Mouse (Mus musculus): Measurements from ENCODE around the gene Shox2. TPM values are rescaled to one million over a fixed set of nuclear protein-coding genes. Genes with fewer than 3 reads are reported as not detected.

The Shox2 gene
- 0.23 and 0.25 TPM in 2 replicates for polyA plus RNA-seq (2015; fragmentation: Nextera tagmentation; extraction: Ambion mirVana)

- WGBS, result 0% methylated on average over 14 of the region's 15 CpGs
- Histone ChIP-seq H3K36me3 (ENCODE audit: control insufficient read depth, insufficient read depth) (no peaks in the 10 kb centered on the region), H3K27ac (ENCODE audit: low read depth, low read length) (no peak within 1 kb of the TSS), H3K4me2 (replicated peaks; ENCODE audit: low read depth) (peak within 1 kb of the TSS; percentile 78), H3K27me3 (replicated peaks; ENCODE audit: control insufficient read depth, insufficient read depth, low read length) (peaks cover 81% of the 10 kb centered on the region), H3K4me3 (ENCODE audit: low read depth, low read length) (peak within 1 kb of the TSS; percentile 51), H3K4me1 (replicated peaks; ENCODE audit: control insufficient read depth, insufficient read depth, low read length) (0 out of 2 replicates have a peak, but pooled peaks cover 5% of the 10 kb centered on the region), H3K9ac (ENCODE audit: low read depth, low read length) (no peak within 1 kb of the TSS), H3K9me3 (ENCODE audit: control insufficient read depth) (no peaks in the 10 kb centered on the region)
- no peak for ATAC-seq
- TF ChIP-seq CTCF (IDR thresholded peaks at IDR 0.05; ENCODE audit: low read depth), result no peak
These were observed at the start of gene Shox2 for GRCm38 (mm10) chr3:66981706-66982105. Gene Shox2 (minus strand): TSS chr3:66981771.

- peaks cover 18% of the 10 kb centered on the region for H3K36me3 ChIP-seq (ENCODE audit: control insufficient read depth, insufficient read depth)
- no peaks in the 10 kb centered on the region for H3K9me3 ChIP-seq (ENCODE audit: control insufficient read depth)
- no peak for ATAC-seq
- no peak overlapping the region for H3K4me2 ChIP-seq (replicated peaks; ENCODE audit: low read depth)
- no peak overlapping the region for H3K9ac ChIP-seq (ENCODE audit: low read depth, low read length)
- H3K27me3 ChIP-seq (replicated peaks; ENCODE audit: control insufficient read depth, insufficient read depth, low read length), result no peaks in the 10 kb centered on the region
- 88% methylated on average over 1 of the region's 1 CpGs for WGBS
- no peaks in the 10 kb centered on the region for H3K4me1 ChIP-seq (replicated peaks; ENCODE audit: control insufficient read depth, insufficient read depth, low read length)
- TF ChIP-seq CTCF (IDR thresholded peaks at IDR 0.05; ENCODE audit: low read depth), result no peak
- no peak overlapping the region for H3K4me3 ChIP-seq (ENCODE audit: low read depth, low read length)
- H3K27ac ChIP-seq (ENCODE audit: low read depth, low read length), result no peak overlapping the region
These were observed 15.2 kb upstream of the Shox2 start for GRCm38 (mm10) chr3:66996820-66997219.

GRCm38 (mm10) chr3:66986287-66986560, 4.7 kb upstream of the Shox2 start:
- Histone ChIP-seq H3K4me1 (replicated peaks; ENCODE audit: control insufficient read depth, insufficient read depth, low read length) (0 out of 2 replicates have a peak, but pooled peaks cover 5% of the 10 kb centered on the region), H3K9ac (ENCODE audit: low read depth, low read length) (peak overlapping the region; percentile 86), H3K4me3 (ENCODE audit: low read depth, low read length) (peak overlapping the region; percentile 96), H3K4me2 (replicated peaks; ENCODE audit: low read depth) (peak overlapping the region; percentile 87), H3K9me3 (ENCODE audit: control insufficient read depth) (no peaks in the 10 kb centered on the region), H3K36me3 (ENCODE audit: control insufficient read depth, insufficient read depth) (no peaks in the 10 kb centered on the region), H3K27ac (ENCODE audit: low read depth, low read length) (no peak overlapping the region), H3K27me3 (replicated peaks; ENCODE audit: control insufficient read depth, insufficient read depth, low read length) (peaks cover 36% of the 10 kb centered on the region)
- TF ChIP-seq CTCF (IDR thresholded peaks at IDR 0.05; ENCODE audit: low read depth), result no peak
- ATAC-seq, result peak; percentile 23; the same call in 1 of the 2 replicates
- 5% methylated on average over 1 of the region's 1 CpGs for WGBS

- Histone ChIP-seq H3K9me3 (ENCODE audit: control insufficient read depth) (no peaks in the 10 kb centered on the region), H3K4me2 (replicated peaks; ENCODE audit: low read depth) (peak overlapping the region; percentile 87), H3K27me3 (replicated peaks; ENCODE audit: control insufficient read depth, insufficient read depth, low read length) (peaks cover 41% of the 10 kb centered on the region), H3K4me1 (replicated peaks; ENCODE audit: control insufficient read depth, insufficient read depth, low read length) (0 out of 2 replicates have a peak, but pooled peaks cover 5% of the 10 kb centered on the region), H3K27ac (ENCODE audit: low read depth, low read length) (peak overlapping the region; percentile 37; the same call in 1 of the 2 replicates), H3K36me3 (ENCODE audit: control insufficient read depth, insufficient read depth) (no peaks in the 10 kb centered on the region), H3K9ac (ENCODE audit: low read depth, low read length) (peak overlapping the region; percentile 86), H3K4me3 (ENCODE audit: low read depth, low read length) (peak overlapping the region; percentile 96)
- WGBS, result under 1% methylated on average over 57 of the region's 60 CpGs
- peak; percentile 96 for ATAC-seq
- TF ChIP-seq CTCF (IDR thresholded peaks at IDR 0.05; ENCODE audit: low read depth), result 0 out of 2 replicates have a peak, but pooled peaks have one; percentile 3
These were observed 4.1 kb upstream of the Shox2 start for GRCm38 (mm10) chr3:66985539-66986286.

DNA sequence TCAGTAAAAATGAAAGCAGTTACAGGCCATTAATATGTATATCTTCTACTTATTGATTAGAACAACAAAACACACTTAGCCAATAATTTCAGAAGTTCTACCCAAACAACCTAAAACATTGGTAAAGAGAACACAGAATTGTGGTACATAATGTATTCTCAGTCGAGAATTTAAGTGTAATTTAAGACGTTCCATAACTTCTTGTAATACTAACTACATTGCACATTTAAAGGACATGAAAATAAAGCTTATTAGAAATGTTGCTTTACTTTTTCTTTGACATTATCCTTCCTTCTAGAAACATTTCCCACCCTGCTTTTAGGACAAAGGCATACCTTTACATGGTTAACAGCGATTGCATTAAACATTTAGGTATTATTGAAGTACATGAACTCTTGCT, 1.9 kb upstream of the Shox2 start:
- peaks cover 64% of the 10 kb centered on the region for H3K27me3 ChIP-seq (replicated peaks; ENCODE audit: control insufficient read depth, insufficient read depth, low read length)
- ATAC-seq, result no peak

GRCm38 (mm10) chr3:66982181-66982911, 775 bp upstream of the Shox2 start:
- no peak for ATAC-seq
- Histone ChIP-seq H3K27me3 (replicated peaks; ENCODE audit: control insufficient read depth, insufficient read depth, low read length) (peaks cover 75% of the 10 kb centered on the region), H3K4me3 (ENCODE audit: low read depth, low read length) (peak overlapping the region; percentile 51; the same call in 1 of the 2 replicates), H3K27ac (ENCODE audit: low read depth, low read length) (no peak overlapping the region), H3K4me2 (replicated peaks; ENCODE audit: low read depth) (peak overlapping the region; percentile 78), H3K9ac (ENCODE audit: low read depth, low read length) (no peak overlapping the region), H3K9me3 (ENCODE audit: control insufficient read depth) (no peaks in the 10 kb centered on the region), H3K4me1 (replicated peaks; ENCODE audit: control insufficient read depth, insufficient read depth, low read length) (0 out of 2 replicates have a peak, but pooled peaks cover 5% of the 10 kb centered on the region), H3K36me3 (ENCODE audit: control insufficient read depth, insufficient read depth) (no peaks in the 10 kb centered on the region)
- no peak for TF ChIP-seq CTCF (IDR thresholded peaks at IDR 0.05; ENCODE audit: low read depth)
- 1% methylated on average over 29 of the region's 29 CpGs for WGBS

More for the DNA sequence above, 1.9 kb upstream of the Shox2 start:
- Histone ChIP-seq H3K36me3 (ENCODE audit: control insufficient read depth, insufficient read depth) (no peaks in the 10 kb centered on the region), H3K9me3 (ENCODE audit: control insufficient read depth) (no peaks in the 10 kb centered on the region), H3K4me1 (replicated peaks; ENCODE audit: control insufficient read depth, insufficient read depth, low read length) (0 out of 2 replicates have a peak, but pooled peaks cover 5% of the 10 kb centered on the region), H3K4me3 (ENCODE audit: low read depth, low read length) (no peak overlapping the region), H3K27ac (ENCODE audit: low read depth, low read length) (no peak overlapping the region), H3K9ac (ENCODE audit: low read depth, low read length) (no peak overlapping the region), H3K4me2 (replicated peaks; ENCODE audit: low read depth) (no peak overlapping the region)
- 25% methylated on average over 3 of the region's 3 CpGs for WGBS
- no peak for TF ChIP-seq CTCF (IDR thresholded peaks at IDR 0.05; ENCODE audit: low read depth)
